Mouse (Mus musculus) cerebellum, adult 11 months (tissue): ENCODE results near the gene Rap2b.
A peak's percentile ranks its signal among the peaks of the same experiment; 100 is the strongest.

Source experiments
- DNase-seq: peaks from one replicate; pipeline ENCODE4 v3.0.0; 2022

Gene Rap2b

GRCm38 (mm10) chr3:61361338-61361737 is at the start of gene Rap2b:
Gene Rap2b (plus strand): TSS chr3:61361638.
- no peak for DNase-seq

GRCm38 (mm10) chr3:61315002-61315401 is 46.4 kb upstream of the Rap2b start:
- DNase-seq: no peak

GRCm38 (mm10) chr3:61320031-61320430 is 41.4 kb upstream of the Rap2b start:
- DNase-seq: no peak

- no peak for DNase-seq
Measured at GRCm38 (mm10) chr3:61321632-61322031, 39.8 kb upstream of the Rap2b start.

GRCm38 (mm10) chr3:61336205-61336604 is 25.2 kb upstream of the Rap2b start:
- DNase-seq: no peak

- DNase-seq: no peak
Measured at GRCm38 (mm10) chr3:61337230-61337629, 24.2 kb upstream of the Rap2b start.

- no peak for DNase-seq
Measured at GRCm38 (mm10) chr3:61340321-61340720, 21.1 kb upstream of the Rap2b start.

- no peak for DNase-seq
Measured at GRCm38 (mm10) chr3:61344031-61344430, 17.4 kb upstream of the Rap2b start.

GRCm38 (mm10) chr3:61345636-61346035 is 15.8 kb upstream of the Rap2b start:
- no peak for DNase-seq

GRCm38 (mm10) chr3:61348036-61348614 is 13.3 kb upstream of the Rap2b start:
- DNase-seq: no peak

GRCm38 (mm10) chr3:61349433-61349832 is 12.0 kb upstream of the Rap2b start:
- no peak for DNase-seq

- DNase-seq: no peak
Measured at GRCm38 (mm10) chr3:61355464-61355863, 6.0 kb upstream of the Rap2b start.

GRCm38 (mm10) chr3:61358107-61358506 is 3.3 kb upstream of the Rap2b start:
- no peak for DNase-seq

GRCm38 (mm10) chr3:61358756-61359293 is 2.6 kb upstream of the Rap2b start:
- DNase-seq: no peak

- no peak for DNase-seq
Measured at GRCm38 (mm10) chr3:61362821-61363160, 1.4 kb downstream of the Rap2b start.

GRCm38 (mm10) chr3:61363161-61363988 is 1.9 kb downstream of the Rap2b start:
- DNase-seq: peak; percentile 69

- DNase-seq: peak; percentile 89
Measured at GRCm38 (mm10) chr3:61363989-61364660, 2.7 kb downstream of the Rap2b start.

- no peak for DNase-seq
Measured at GRCm38 (mm10) chr3:61364661-61364977, 3.2 kb downstream of the Rap2b start.

GRCm38 (mm10) chr3:61364978-61365778 is 3.7 kb downstream of the Rap2b start:
- DNase-seq: peak; percentile 35

- DNase-seq: no peak
Measured at GRCm38 (mm10) chr3:61365779-61366373, 4.4 kb downstream of the Rap2b start, which contains the start of gene B430305J03Rik. Gene B430305J03Rik (minus strand): TSS chr3:61365951.

GRCm38 (mm10) chr3:61368446-61368845 is 7.0 kb downstream of the Rap2b start:
- DNase-seq: no peak

GRCm38 (mm10) chr3:61376001-61376400 is 14.6 kb downstream of the Rap2b start:
- no peak for DNase-seq

- no peak for DNase-seq
Measured at GRCm38 (mm10) chr3:61386368-61386767, 24.9 kb downstream of the Rap2b start.
